Mouse (Mus musculus) heart, adult 2 months (tissue): Measurements from ENCODE around the gene Gucy2f. TPM values are rescaled to one million over a fixed set of nuclear protein-coding genes. Genes with fewer than 3 reads are reported as not detected.

Experiments used
- DNase-seq, 2 experiments: peaks; one replicate each; pipeline ENCODE4 v3.0.0; 2021
- H3K27ac ChIP-seq: fragments of 200-600 bp; 2 replicates; pipeline ENCODE4 v1.8.1; 2022
- H3K27me3 ChIP-seq: fragments of 200-500 bp; 2 replicates; pipeline ENCODE4 v1.6.1; 2012; ENCODE audit warnings: mild to moderate bottlenecking, low read length, inconsistent platforms, mixed read lengths; ENCODE audit not compliant: control insufficient read depth, insufficient read depth
- H3K36me3 ChIP-seq: fragments of 200-500 bp; 2 replicates; pipeline ENCODE4 v1.6.1; 2012; ENCODE audit warnings: low read length, inconsistent platforms; ENCODE audit not compliant: control insufficient read depth, insufficient read depth
- H3K4me1 ChIP-seq: fragments of 200-500 bp; 2 replicates; pipeline ENCODE4 v1.6.1; 2011; ENCODE audit warnings: low read length; ENCODE audit not compliant: control insufficient read depth, insufficient read depth
- H3K4me3 ChIP-seq: fragments of 200-600 bp; 2 replicates; pipeline ENCODE4 v1.8.1; 2022
- H3K79me2 ChIP-seq: fragments of 200-500 bp; replicated peaks from 2 replicates; pipeline ENCODE4 v1.6.1; 2012; ENCODE audit warnings: mild to moderate bottlenecking, inconsistent platforms, low read length, moderate library complexity, mixed read lengths; ENCODE audit not compliant: control insufficient read depth, insufficient read depth
- H3K9ac ChIP-seq: fragments of 200-500 bp; 2 replicates; pipeline ENCODE4 v1.6.1; 2012; ENCODE audit warnings: low read depth, mild to moderate bottlenecking, control low read depth, inconsistent platforms, low read length, mixed read lengths
- CTCF ChIP-seq: fragments of 200-600 bp; IDR thresholded peaks from 2 replicates; pipeline ENCODE4 v1.8.1; 2022; ENCODE audit warnings: antibody characterized with exemption, mild to moderate bottlenecking, moderate library complexity
- EP300 ChIP-seq: fragments of 200-500 bp; IDR thresholded peaks from 2 replicates; pipeline ENCODE4 v1.6.1; 2011; ENCODE audit warnings: low read depth, low read length, control low read depth; ENCODE audit not compliant: insufficient read depth
- POLR2A ChIP-seq: fragments of 200-500 bp; IDR thresholded peaks from 2 replicates; pipeline ENCODE4 v1.6.1; 2011; ENCODE audit warnings: mild to moderate bottlenecking, low read depth, low read length, control low read depth; ENCODE audit not compliant: insufficient read depth
- WGBS: fragments of 180-500 bp; shearing (Covaris S2); methylation state at CpG from one replicate; pipeline ENCODE4 v1.1.7; 2018; 5-methylcytosine and 5-hydroxymethylcytosine counted together
- intact Hi-C: fragments of 180-260 bp; cut with DNase I; formaldehyde crosslinking; loops from one replicate; pipeline ENCODE4 v1.15.1; 2025
- polyA plus RNA-seq: library from polyadenylated mRNA; depleted of rRNA; stranded (reverse); fragments of >200 nt; gene quantifications from 2 replicates; pipeline ENCODE4 v1.2.3, GENCODE M21; 2012
- total RNA-seq, 2 experiments: library from RNA; stranded (reverse); gene quantifications; 2 replicates each; pipeline ENCODE4 v1.2.3; 2021

Gene Gucy2f
- total and polyA plus RNA-seq, 3 experiments = not detected

DNA sequence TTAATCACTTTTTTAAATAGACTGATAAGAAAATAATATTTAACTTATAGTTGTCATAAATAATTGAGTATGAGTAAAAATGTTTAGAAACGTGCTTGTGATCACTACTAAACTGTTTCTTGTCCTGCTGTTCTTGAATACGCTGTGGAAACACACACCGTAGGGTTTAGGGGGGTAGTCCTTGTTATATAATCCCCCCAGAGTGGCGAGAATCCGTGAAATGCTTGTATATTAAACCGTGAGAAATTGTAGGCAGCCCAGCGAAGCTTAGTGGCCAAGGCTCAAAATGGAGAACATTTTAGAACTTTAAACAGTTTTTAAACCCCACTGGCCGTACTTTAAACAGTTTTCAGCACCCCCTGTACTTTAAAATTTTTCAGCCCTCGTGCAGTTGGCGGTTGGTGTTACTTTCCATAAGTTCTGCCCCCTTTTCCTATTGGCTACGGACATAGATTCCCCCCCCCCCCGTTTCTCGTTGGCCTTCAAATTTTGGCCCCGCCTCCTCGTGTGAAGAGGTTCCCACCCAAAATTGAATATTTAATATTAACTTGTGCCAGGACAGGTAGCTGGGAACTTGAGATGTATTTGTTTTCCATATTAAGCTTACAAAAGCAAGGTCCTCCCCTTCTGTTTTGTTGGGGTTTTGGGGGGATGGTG, 30.8 kb upstream of the Gucy2f start:
- 27% methylated on average over 15 of the region's 15 CpGs for WGBS
- Histone ChIP-seq H3K4me1 (no peaks in the 10 kb centered on the region), H3K9ac (no peak overlapping the region; the same call in 1 of the 2 replicates), H3K27me3 (no peaks in the 10 kb centered on the region), H3K4me3 (peak overlapping the region; percentile 57), H3K36me3 (no peaks in the 10 kb centered on the region), H3K27ac (peak overlapping the region; percentile 82), H3K79me2 (no peaks in the 10 kb centered on the region)
- no peak for TF ChIP-seq CTCF
- TF ChIP-seq POLR2A = no peak
- TF ChIP-seq EP300 = no peak
- intact Hi-C loops = loop anchor here (5.0 kb wide), 1 partner anchor 455 kb away; the partner anchor contains the start of gene Tmem164
- peak; percentile 24 to 30 for DNase-seq

DNA sequence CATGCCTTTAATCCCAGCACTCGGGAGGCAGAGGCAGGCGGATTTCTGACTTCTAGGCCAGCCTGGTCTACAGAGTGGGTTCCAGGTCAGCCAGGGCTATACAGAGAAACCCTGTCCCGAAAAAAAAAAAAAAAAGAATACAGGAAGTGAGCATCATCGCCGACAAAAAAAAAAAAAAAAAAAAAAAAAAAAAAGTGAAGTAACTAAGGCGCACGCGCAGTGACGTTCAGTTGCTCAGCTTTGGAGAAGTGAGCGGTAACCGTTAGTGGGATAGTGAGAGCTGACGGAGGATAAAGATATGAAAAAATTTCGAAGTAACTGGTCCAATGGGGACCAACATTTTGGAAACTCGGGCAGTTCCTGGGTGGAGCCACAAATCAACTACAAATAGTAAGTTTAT, 29.8 kb upstream of the Gucy2f start, which contains the start of gene Nxt2:
Gene Nxt2 (plus strand): TSS at position 229 of the 400 bp plus-strand sequence.
- intact Hi-C loops = loop anchor here (5.0 kb wide), 1 partner anchor 456 kb away; the partner anchor contains the start of gene Tmem164
- H3K27me3 ChIP-seq = no peaks in the 10 kb centered on the region
- 86% methylated on average over 14 of the region's 14 CpGs for WGBS
- no peaks in the 10 kb centered on the region for H3K79me2 ChIP-seq
- no peaks in the 10 kb centered on the region for H3K36me3 ChIP-seq
- peak within 1 kb of the TSS; percentile 57; the same call in 1 of the 2 replicates for H3K4me3 ChIP-seq
- H3K9ac ChIP-seq = no peak within 1 kb of the TSS
- H3K27ac ChIP-seq = 0 out of 2 replicates have a peak within 1 kb of the TSS, but pooled peaks have one; percentile 26
- TF ChIP-seq POLR2A = no peak
- TF ChIP-seq CTCF = no peak
- TF ChIP-seq EP300 = no peak
- H3K4me1 ChIP-seq = no peaks in the 10 kb centered on the region
- DNase-seq = no peak

DNA sequence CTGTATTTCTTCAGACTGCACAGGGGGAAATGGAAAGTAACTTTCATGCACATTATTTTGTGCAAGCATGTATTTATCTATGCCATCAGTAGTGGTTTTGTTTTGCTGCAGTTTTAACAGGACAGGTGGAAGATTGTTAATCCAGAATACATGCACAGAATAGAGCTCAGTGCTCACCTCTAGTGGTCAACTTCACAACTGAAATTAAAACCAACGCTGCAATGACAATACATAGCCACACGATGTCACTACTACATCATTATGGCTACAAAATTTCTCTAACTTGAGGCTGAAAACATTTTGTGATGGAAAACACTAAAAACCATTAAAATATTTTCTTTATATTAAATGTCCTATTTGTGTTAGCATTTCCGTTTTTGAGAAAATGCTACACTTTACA, 3.6 kb upstream of the Gucy2f start:
- TF ChIP-seq POLR2A (no peak), CTCF (peak; percentile 92)
- Histone ChIP-seq H3K4me3 (no peak overlapping the region), H3K79me2 (no peaks in the 10 kb centered on the region), H3K27me3 (no peaks in the 10 kb centered on the region), H3K36me3 (no peaks in the 10 kb centered on the region), H3K4me1 (no peaks in the 10 kb centered on the region), H3K9ac (no peak overlapping the region), H3K27ac (no peak overlapping the region)
- intact Hi-C loops = loop anchor here (1.0 to 5.0 kb wide), 2 partner anchors 114 to 342 kb away; no protein-coding TSS in a partner anchor
- 10% methylated on average over 3 of the region's 3 CpGs for WGBS
- no peak for DNase-seq

DNA sequence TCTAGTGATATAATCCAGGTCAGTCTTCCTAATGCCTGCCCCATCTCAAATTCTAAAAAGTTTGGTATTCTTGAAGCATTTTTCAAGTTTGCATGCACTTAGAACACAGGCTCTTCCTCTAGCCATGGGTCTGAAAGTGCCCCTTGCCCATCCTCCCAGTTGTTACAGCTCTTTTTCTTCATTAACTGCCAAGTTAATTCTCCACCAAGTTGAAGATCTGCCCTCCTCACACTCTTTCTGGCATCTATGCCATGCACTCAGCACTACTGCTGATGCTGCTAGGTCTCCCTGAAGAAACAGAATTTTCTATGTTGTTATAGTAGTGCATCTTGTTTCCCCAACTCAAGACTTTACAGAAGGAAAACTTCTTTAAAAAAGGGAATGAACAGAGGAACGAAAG, 1.2 kb downstream of the Gucy2f start:
- Histone ChIP-seq H3K27ac (no peak overlapping the region), H3K4me3 (no peak overlapping the region), H3K36me3 (no peaks in the 10 kb centered on the region), H3K27me3 (no peaks in the 10 kb centered on the region), H3K79me2 (no peaks in the 10 kb centered on the region), H3K4me1 (no peaks in the 10 kb centered on the region), H3K9ac (no peak overlapping the region)
- intact Hi-C loops = no loop called here
- 48% methylated on average over 1 of the region's 1 CpGs for WGBS
- DNase-seq = no peak
- TF ChIP-seq POLR2A = no peak
- TF ChIP-seq CTCF = no peak
- no peak for TF ChIP-seq EP300

DNA sequence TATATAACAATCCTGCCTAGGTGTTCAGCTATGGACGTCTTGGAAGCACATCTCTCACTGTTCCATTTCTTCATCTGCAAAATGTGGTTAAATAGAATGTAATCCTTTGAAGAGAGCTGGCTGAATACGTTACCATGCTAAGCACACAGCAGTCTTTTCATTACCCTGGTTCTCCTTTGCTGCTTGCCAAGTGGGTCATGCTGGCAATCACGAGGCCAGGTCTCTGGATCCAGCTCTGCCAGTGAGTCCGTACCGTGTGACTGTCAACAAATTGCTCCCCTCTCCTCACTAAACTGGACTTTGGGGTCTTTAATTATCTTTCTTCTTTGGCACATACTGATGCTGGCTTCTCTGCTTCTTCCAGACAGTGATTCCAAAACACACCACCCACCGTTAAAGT, 2.3 kb downstream of the Gucy2f start:
- WGBS = 48% methylated on average over 6 of the region's 6 CpGs
- H3K4me1 ChIP-seq = peaks cover 1% of the 10 kb centered on the region; the same call in 1 of the 2 replicates
- no peaks in the 10 kb centered on the region for H3K27me3 ChIP-seq
- no peaks in the 10 kb centered on the region for H3K79me2 ChIP-seq
- intact Hi-C loops = no loop called here
- no peak for TF ChIP-seq CTCF
- TF ChIP-seq EP300 = no peak
- no peak for TF ChIP-seq POLR2A
- no peak overlapping the region for H3K27ac ChIP-seq
- H3K9ac ChIP-seq = no peak overlapping the region
- no peaks in the 10 kb centered on the region for H3K36me3 ChIP-seq
- DNase-seq = peak in 1 of 2 experiments; percentile 15
- no peak overlapping the region for H3K4me3 ChIP-seq

DNA sequence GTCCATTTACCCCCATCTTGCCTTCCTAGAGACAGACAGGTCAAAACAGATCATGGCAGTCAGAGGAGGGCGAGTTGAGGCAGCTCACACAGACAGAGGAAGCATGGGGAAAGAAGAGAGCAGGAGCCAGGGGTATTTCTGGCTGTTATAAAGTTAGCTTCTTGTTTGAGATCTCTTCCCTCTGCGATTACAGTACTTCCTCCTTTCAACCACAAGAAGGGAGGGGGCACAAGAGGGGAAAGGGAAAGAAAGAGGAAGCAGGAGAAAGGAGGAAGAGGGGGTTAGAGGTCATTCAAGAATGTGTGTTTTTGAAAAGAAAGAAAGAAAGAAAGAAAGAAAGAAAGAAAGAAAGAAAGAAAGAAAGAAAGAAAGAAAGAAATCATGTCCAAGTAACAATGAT, 6.4 kb downstream of the Gucy2f start:
- Histone ChIP-seq H3K4me3 (no peak overlapping the region), H3K36me3 (no peaks in the 10 kb centered on the region), H3K27me3 (no peaks in the 10 kb centered on the region), H3K79me2 (no peaks in the 10 kb centered on the region), H3K27ac (no peak overlapping the region), H3K4me1 (peaks cover 1% of the 10 kb centered on the region; the same call in 1 of the 2 replicates), H3K9ac (no peak overlapping the region)
- 54% methylated on average over 2 of the region's 2 CpGs for WGBS
- TF ChIP-seq POLR2A = no peak
- TF ChIP-seq CTCF = no peak
- no peak for TF ChIP-seq EP300
- no peak for DNase-seq
- intact Hi-C loops = no loop called here
